Mouse (Mus musculus) intestine, embryonic 15.5 days (tissue): ENCODE measurements around the gene Gm44579. TPM values are rescaled to one million over a fixed set of nuclear protein-coding genes. Genes with fewer than 3 reads are reported as not detected.
A peak's percentile ranks its signal among the peaks of the same experiment; 100 is the strongest.

ENCODE experiments used
- ATAC-seq: fragments of 200-750 bp; cut with Nextera tagmentation; 2 replicates; pipeline ENCODE4 v1.8.0; 2017; ENCODE audit warnings: moderate TSS enrichment, moderate library complexity
- H3K27ac ChIP-seq: fragments of 300-500 bp; sonication (generic); 2 replicates; pipeline ENCODE4 v1.5.1; 2015; ENCODE audit warnings: mild to moderate bottlenecking, inconsistent platforms
- H3K27me3 ChIP-seq: fragments of 300-500 bp; sonication (generic); replicated peaks from 2 replicates; pipeline ENCODE4 v1.6.1; 2015; ENCODE audit warnings: inconsistent platforms
- H3K36me3 ChIP-seq: fragments of 300-500 bp; sonication (generic); 2 replicates; pipeline ENCODE4 v1.6.1; 2015; ENCODE audit warnings: inconsistent platforms
- H3K4me1 ChIP-seq: fragments of 300-500 bp; sonication (generic); replicated peaks from 2 replicates; pipeline ENCODE4 v1.6.1; 2015; ENCODE audit warnings: inconsistent platforms
- H3K4me2 ChIP-seq: fragments of 300-500 bp; sonication (generic); replicated peaks from 2 replicates; pipeline ENCODE4 v1.6.1; 2015; ENCODE audit warnings: mild to moderate bottlenecking, inconsistent platforms
- H3K4me3 ChIP-seq: fragments of 300-500 bp; sonication (generic); replicated peaks from 2 replicates; pipeline ENCODE4 v1.5.1; 2015; ENCODE audit warnings: inconsistent platforms
- H3K9ac ChIP-seq: fragments of 300-500 bp; sonication (generic); 2 replicates; pipeline ENCODE4 v1.6.1; 2015; ENCODE audit warnings: inconsistent platforms
- H3K9me3 ChIP-seq: fragments of 300-500 bp; sonication (generic); 2 replicates; pipeline ENCODE4 v1.6.1; 2016; ENCODE audit warnings: inconsistent platforms
- WGBS: fragments of 180-500 bp; shearing (Covaris S2); methylation state at CpG from one replicate; pipeline ENCODE4 v1.1.7; 2015; 5-methylcytosine and 5-hydroxymethylcytosine counted together
- polyA plus RNA-seq: library from polyadenylated mRNA; unstranded; fragments of >200 nt; fragmentation: Nextera tagmentation; extraction: Ambion mirVana; gene quantifications from 2 replicates; pipeline ENCODE4 v1.2.1, GENCODE M21; 2015

The Gm44579 gene
- polyA plus RNA-seq, 1 experiment from 2014 or later = not detected

- H3K9me3 ChIP-seq = no peaks in the 10 kb centered on the region
- no peak for ATAC-seq
- no peak overlapping the region for H3K9ac ChIP-seq
- H3K4me1 ChIP-seq = peaks cover 4% of the 10 kb centered on the region; the same call in 1 of the 2 replicates
- no peak overlapping the region for H3K27ac ChIP-seq
- H3K4me2 ChIP-seq = no peak overlapping the region
- no peak overlapping the region for H3K4me3 ChIP-seq
- no peaks in the 10 kb centered on the region for H3K27me3 ChIP-seq
- 75% methylated on average over 3 of the region's 3 CpGs for WGBS
- no peaks in the 10 kb centered on the region for H3K36me3 ChIP-seq
These were observed 72.4 kb downstream of the Gm44579 start for GRCm38 (mm10) chr15:98148356-98148755.

GRCm38 (mm10) chr15:98145559-98146181 lies 75.1 kb downstream of the Gm44579 start:
- WGBS = under 1% methylated on average over 38 of the region's 38 CpGs
- Histone ChIP-seq H3K4me3 (peak overlapping the region; percentile 96), H3K9me3 (no peaks in the 10 kb centered on the region), H3K4me1 (peaks cover 4% of the 10 kb centered on the region; the same call in 1 of the 2 replicates), H3K27ac (peak overlapping the region; percentile 66), H3K27me3 (no peaks in the 10 kb centered on the region), H3K4me2 (peak overlapping the region; percentile 83), H3K36me3 (peaks cover 10% of the 10 kb centered on the region; the same call in 1 of the 2 replicates), H3K9ac (peak overlapping the region; percentile 92)
- peak; percentile 99 for ATAC-seq

DNA sequence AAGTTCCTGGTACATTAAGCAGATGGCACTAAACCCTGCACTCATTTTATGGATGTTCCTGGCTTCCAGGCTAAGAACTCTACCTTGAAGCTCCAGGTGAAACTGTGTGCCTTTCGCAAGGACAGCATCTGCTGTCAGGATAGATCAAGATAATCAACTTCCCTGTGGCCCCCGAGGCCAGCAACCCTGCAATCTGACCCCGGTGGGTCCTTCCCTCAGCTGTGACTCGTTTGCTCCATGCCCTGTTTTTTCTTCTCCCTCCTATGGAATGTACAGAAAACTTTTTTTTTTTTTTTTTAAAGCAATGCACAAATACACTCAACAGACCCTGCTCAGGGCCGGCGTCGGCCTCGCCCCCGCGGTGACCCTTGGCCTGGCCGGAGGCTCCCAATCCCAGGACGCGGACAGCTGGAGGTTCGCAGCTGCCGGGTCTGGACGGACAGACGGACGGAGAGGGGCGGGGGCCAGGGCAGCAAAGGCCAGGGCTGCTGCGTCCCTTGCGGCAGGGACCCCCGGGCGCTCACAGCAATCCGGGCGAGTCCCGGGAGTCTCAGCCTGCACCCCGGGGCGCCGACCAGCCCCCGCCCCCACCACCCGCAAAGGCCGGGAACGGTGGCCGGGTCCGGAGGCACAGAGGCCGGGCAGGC lies 75.8 kb downstream of the Gm44579 start:
- peak overlapping the region; percentile 96 for H3K4me3 ChIP-seq
- peaks cover 10% of the 10 kb centered on the region for H3K36me3 ChIP-seq
- no peaks in the 10 kb centered on the region for H3K27me3 ChIP-seq
- peak; percentile 79 for ATAC-seq
- under 1% methylated on average over 35 of the region's 36 CpGs for WGBS
- peak overlapping the region; percentile 66 for H3K27ac ChIP-seq
- peak overlapping the region; percentile 83 for H3K4me2 ChIP-seq
- no peaks in the 10 kb centered on the region for H3K9me3 ChIP-seq
- H3K4me1 ChIP-seq = peaks cover 4% of the 10 kb centered on the region; the same call in 1 of the 2 replicates
- peak overlapping the region; percentile 92 for H3K9ac ChIP-seq

DNA sequence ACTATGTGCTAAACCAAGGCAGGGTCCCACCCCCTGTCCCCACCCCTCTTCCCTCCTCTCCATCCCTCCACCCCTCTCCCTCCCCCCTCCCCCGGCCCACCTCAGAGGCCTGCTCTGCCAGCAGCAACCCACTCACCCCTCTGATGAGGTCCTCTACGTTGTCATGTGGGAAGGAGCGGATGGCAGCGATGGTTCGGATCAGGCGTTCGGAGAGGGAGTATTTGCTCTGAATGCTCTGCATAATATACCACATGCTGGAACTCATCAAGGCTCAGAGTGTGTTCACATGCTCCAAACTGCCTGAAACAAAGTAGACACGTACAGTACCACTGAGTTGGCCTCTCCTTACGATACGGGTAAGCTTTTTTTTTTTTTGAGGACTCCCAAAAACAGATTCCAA lies 78.3 kb downstream of the Gm44579 start:
- Histone ChIP-seq H3K4me2 (no peak overlapping the region), H3K9ac (no peak overlapping the region), H3K36me3 (peaks cover 14% of the 10 kb centered on the region), H3K27ac (no peak overlapping the region), H3K9me3 (no peaks in the 10 kb centered on the region), H3K4me3 (no peak overlapping the region), H3K4me1 (peaks cover 4% of the 10 kb centered on the region; the same call in 1 of the 2 replicates), H3K27me3 (no peaks in the 10 kb centered on the region)
- 86% methylated on average over 10 of the region's 10 CpGs for WGBS
- no peak for ATAC-seq

DNA sequence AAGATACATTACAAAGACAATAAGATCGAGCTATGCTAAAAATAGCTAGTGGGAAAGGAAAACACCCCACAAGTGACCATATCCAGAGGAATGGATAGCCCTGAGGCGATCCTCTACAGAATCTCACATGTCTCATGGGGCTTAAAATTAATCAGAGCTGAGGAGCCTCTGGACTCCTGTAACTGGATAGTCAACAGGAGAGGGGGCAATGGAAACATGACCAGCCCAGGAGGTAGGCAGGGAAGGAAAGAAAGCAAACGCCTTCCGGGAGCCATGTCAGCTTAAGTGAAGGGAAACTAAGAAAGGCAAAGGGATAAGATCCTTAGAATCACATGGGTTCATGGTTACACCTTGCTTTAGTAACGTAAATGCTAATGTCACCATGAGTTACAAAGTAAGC lies 80.0 kb downstream of the Gm44579 start:
- Histone ChIP-seq H3K27me3 (no peaks in the 10 kb centered on the region), H3K27ac (no peak overlapping the region), H3K4me3 (no peak overlapping the region), H3K4me2 (no peak overlapping the region), H3K9me3 (no peaks in the 10 kb centered on the region), H3K36me3 (peaks cover 23% of the 10 kb centered on the region), H3K9ac (no peak overlapping the region), H3K4me1 (peaks cover 4% of the 10 kb centered on the region; the same call in 1 of the 2 replicates)
- ATAC-seq = no peak
- 87% methylated on average over 5 of the region's 5 CpGs for WGBS

DNA sequence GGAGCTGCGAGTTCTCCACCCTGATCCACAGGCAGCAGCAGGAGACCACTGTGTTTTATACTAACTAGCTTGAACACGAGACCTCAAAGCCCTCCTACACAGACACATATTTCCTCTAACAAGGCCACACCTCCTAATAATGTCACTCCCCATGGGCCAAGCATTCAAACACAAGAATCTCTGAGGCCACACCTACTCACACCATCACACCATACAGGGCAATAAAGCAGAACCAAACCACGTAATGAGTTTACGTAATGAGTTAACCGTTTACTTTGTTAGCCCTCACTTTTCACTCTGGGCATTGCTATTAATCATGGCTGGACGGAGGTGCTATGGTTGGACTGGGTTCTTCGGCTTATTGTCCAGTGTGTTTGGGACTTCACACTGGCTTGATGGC lies 81.0 kb downstream of the Gm44579 start:
- H3K36me3 ChIP-seq = peaks cover 28% of the 10 kb centered on the region
- H3K4me3 ChIP-seq = no peak overlapping the region
- H3K4me1 ChIP-seq = peaks cover 3% of the 10 kb centered on the region; the same call in 1 of the 2 replicates
- WGBS = 47% methylated on average over 7 of the region's 7 CpGs
- no peaks in the 10 kb centered on the region for H3K9me3 ChIP-seq
- H3K4me2 ChIP-seq = no peak overlapping the region
- H3K9ac ChIP-seq = no peak overlapping the region
- H3K27ac ChIP-seq = no peak overlapping the region
- no peaks in the 10 kb centered on the region for H3K27me3 ChIP-seq
- ATAC-seq = peak; percentile 90

GRCm38 (mm10) chr15:98136871-98137270 lies 83.9 kb downstream of the Gm44579 start:
- Histone ChIP-seq H3K4me2 (no peak overlapping the region), H3K9ac (no peak overlapping the region), H3K4me1 (no peaks in the 10 kb centered on the region), H3K36me3 (peaks cover 36% of the 10 kb centered on the region), H3K27ac (no peak overlapping the region), H3K4me3 (no peak overlapping the region), H3K27me3 (no peaks in the 10 kb centered on the region), H3K9me3 (no peaks in the 10 kb centered on the region)
- 92% methylated on average over 9 of the region's 9 CpGs for WGBS
- ATAC-seq = no peak

Other genes starting within 250 kb of the Gm44579 start
- gene Col2a1, start 216.3 kb downstream of the Gm44579 start, polyA plus RNA-seq = 2.0 and 2.7 TPM in 2 replicates
- 27.9 and 28.4 TPM in 2 replicates for gene Pfkm, start 128.4 kb downstream of the Gm44579 start, polyA plus RNA-seq
- 26.5 and 27.4 TPM in 2 replicates for gene Senp1, start 127.2 kb downstream of the Gm44579 start, polyA plus RNA-seq
- 46.6 and 49.5 TPM in 2 replicates for gene Asb8, start 55.4 kb downstream of the Gm44579 start, polyA plus RNA-seq
- gene Ccdc184, start 53.8 kb downstream of the Gm44579 start, polyA plus RNA-seq = 1.6 and 1.7 TPM in 2 replicates
- gene Olfr288, start 25.4 kb downstream of the Gm44579 start, polyA plus RNA-seq = not detected in 2 replicates
- gene Olfr287, start 79 bp upstream of the Gm44579 start, polyA plus RNA-seq = not detected in 2 replicates
- gene Olfr286, start 13.5 kb upstream of the Gm44579 start, polyA plus RNA-seq = not detected in 2 replicates
- gene H1fnt, start 36.3 kb upstream of the Gm44579 start, polyA plus RNA-seq = not detected in 2 replicates
- 0.21 and 0.36 TPM in 2 replicates for gene Zfp641, start 75.2 kb upstream of the Gm44579 start, polyA plus RNA-seq
- not detected in 2 replicates for gene Olfr285, start 96.4 kb upstream of the Gm44579 start, polyA plus RNA-seq
- gene Olfr284, start 120.0 kb upstream of the Gm44579 start, polyA plus RNA-seq = not detected in 2 replicates
- gene Olfr283, start 160.0 kb upstream of the Gm44579 start, polyA plus RNA-seq = not detected in 2 replicates
- gene Olfr282, start 210.2 kb upstream of the Gm44579 start, polyA plus RNA-seq = not detected in 2 replicates
- gene Olfr281, start 231.6 kb upstream of the Gm44579 start, polyA plus RNA-seq = not detected in 2 replicates
- gene OR5BS1P, start 248.9 kb upstream of the Gm44579 start, polyA plus RNA-seq = not detected in 2 replicates